Mouse (Mus musculus) cerebellum, adult 2 months (tissue): Measurements from ENCODE around the gene Vat1.
A peak's percentile ranks its signal among the peaks of the same experiment; 100 is the strongest.

Source experiments
- CTCF ChIP-seq: fragments of 200-500 bp; IDR thresholded peaks from 2 replicates; pipeline ENCODE4 v1.5.1; 2011; ENCODE audit warnings: low read depth, mild to moderate bottlenecking, control low read depth, low read length, moderate library complexity, borderline replicate concordance; ENCODE audit not compliant: insufficient read depth
- POLR2A ChIP-seq: fragments of 200-500 bp; IDR thresholded peaks from 2 replicates; pipeline ENCODE4 v1.6.1; 2011; ENCODE audit warnings: low read length, control low read depth, borderline replicate concordance; ENCODE audit not compliant: insufficient read depth

GRCm38 (mm10) chr11:101467477-101468262, 1.6 kb upstream of the Vat1 start:
- TF ChIP-seq CTCF, result 0 out of 2 replicates have a peak, but pooled peaks have one; percentile 20
- no peak for TF ChIP-seq POLR2A
